In the genomic region with DNA sequence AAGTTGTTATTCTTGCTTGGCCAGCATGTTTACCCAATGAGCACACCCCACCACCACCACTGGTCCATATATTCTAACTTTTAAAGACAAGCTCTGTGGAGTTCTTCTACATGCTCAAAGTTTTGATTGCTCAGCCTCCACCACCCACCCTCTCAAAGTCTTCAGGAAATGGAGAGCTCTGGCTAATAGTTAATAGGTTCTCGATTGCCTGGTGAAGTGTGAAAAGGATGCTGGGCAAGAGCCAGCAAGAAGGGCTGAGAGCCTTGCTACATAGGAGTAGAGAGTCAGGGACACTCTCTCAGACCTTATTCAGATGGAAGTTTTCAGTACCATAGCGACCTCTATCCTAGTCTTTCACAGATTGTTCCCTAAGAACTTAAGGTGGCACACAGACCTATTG, we compare ENCODE assay signal across 23 mouse cellular contexts.
DNase-seq lines count a peak whose midpoint lies in the region; ATAC-seq and TF ChIP-seq lines count a peak whose summit lies in the region.
"Had no signal": no experiment of that assay in that cellular context is flagged by ENCODE, and none has a peak within 500 bp of the region (broad histone marks: within the 10 kb centered on the region; RNA-seq: fewer than 3 reads in every experiment).

No protein-coding gene starts in this region.

- peak; percentile 69 for DNase-seq in kidney, adult 2 months
- DNase-seq in lung, postnatal 0 days (ENCODE audit: low spot score), result peak; percentile 46
- no peak for DNase-seq in lung, adult 2 months
- DNase-seq in kidney, postnatal 36 days, result peak; percentile 47 to 50
- no peak for DNase-seq in embryo, embryonic 10.5 days (ENCODE audit: low spot score)
- DNase-seq: adrenal gland, postnatal 10 days; adrenal gland, postnatal 36 days; cerebellum, adult 18-20 months; cerebellum, adult 9-10 months; cerebellum, postnatal 14 days; forebrain, postnatal 0 days; gastrocnemius, adult 2 months; gastrocnemius, postnatal 14 days; heart, adult 11 months had no signal

- WGBS in kidney, adult 2 months, result 21% methylated on average over 2 of the region's 2 CpGs
- WGBS in kidney, embryonic 15.5 days, result 62% methylated on average over 2 of the region's 2 CpGs
- 18% methylated on average over 2 of the region's 2 CpGs for WGBS in lung, postnatal 0 days
- 41% methylated on average over 2 of the region's 2 CpGs for WGBS in lung, adult 2 months
- 55% methylated on average over 2 of the region's 2 CpGs for WGBS in kidney, embryonic 16.5 days

- no peak for TF ChIP-seq EP300 in lung, postnatal 0 days (IDR thresholded peaks at IDR 0.05)

- no peaks in the 10 kb centered on the region for H3K36me3 ChIP-seq in kidney, adult 2 months (ENCODE audit: control insufficient read depth, insufficient read depth, low read length)
- H3K36me3 ChIP-seq in kidney, embryonic 15.5 days, result no peaks in the 10 kb centered on the region
- H3K36me3 ChIP-seq in lung, postnatal 0 days (ENCODE audit: insufficient read depth, low read length), result no peaks in the 10 kb centered on the region
- no peaks in the 10 kb centered on the region for H3K36me3 ChIP-seq in kidney, embryonic 16.5 days (ENCODE audit: insufficient read depth, low read length)
- H3K36me3 ChIP-seq: embryonic facial prominence, embryonic 12.5 days; embryonic facial prominence, embryonic 15.5 days; hindbrain, embryonic 12.5 days; hindbrain, embryonic 15.5 days had no signal

- no peak overlapping the region for H3K4me2 ChIP-seq in kidney, embryonic 15.5 days
- H3K4me2 ChIP-seq in lung, postnatal 0 days (replicated peaks; ENCODE audit: low read depth, low read length), result no peak overlapping the region
- no peak overlapping the region for H3K4me2 ChIP-seq in kidney, embryonic 16.5 days (replicated peaks; ENCODE audit: low read depth, low read length)
- H3K4me2 ChIP-seq: embryonic facial prominence, embryonic 12.5 days; embryonic facial prominence, embryonic 15.5 days; heart, embryonic 11.5 days; hindbrain, embryonic 12.5 days; hindbrain, embryonic 15.5 days had no signal

- TF ChIP-seq POLR2A in kidney, adult 2 months (IDR thresholded peaks at IDR 0.05; ENCODE audit: low read depth, low read length), result no peak
- TF ChIP-seq POLR2A in lung, adult 2 months (IDR thresholded peaks at IDR 0.05; ENCODE audit: borderline replicate concordance, extremely low read depth, low read depth, low read length), result no peak

- H3K4me1 ChIP-seq in kidney, adult 2 months (ENCODE audit: control insufficient read depth, insufficient read depth, low read length), result peaks cover 6% of the 10 kb centered on the region
- H3K4me1 ChIP-seq in kidney, embryonic 15.5 days, result peaks cover 14% of the 10 kb centered on the region
- H3K4me1 ChIP-seq in lung, postnatal 0 days (ENCODE audit: insufficient read depth, low read depth, low read length), result no peaks in the 10 kb centered on the region
- H3K4me1 ChIP-seq in lung, adult 2 months (ENCODE audit: control insufficient read depth, insufficient read depth, low read length), result no peaks in the 10 kb centered on the region
- peaks cover 8% of the 10 kb centered on the region for H3K4me1 ChIP-seq in kidney, embryonic 16.5 days (ENCODE audit: insufficient read depth, low read length)
- H3K4me1 ChIP-seq: embryonic facial prominence, embryonic 12.5 days; embryonic facial prominence, embryonic 15.5 days; hindbrain, embryonic 12.5 days had no signal

- no peak overlapping the region for H3K4me3 ChIP-seq in kidney, adult 2 months (ENCODE audit: insufficient read depth, low read depth, low read length)
- no peak overlapping the region for H3K4me3 ChIP-seq in kidney, embryonic 15.5 days (replicated peaks)
- no peak overlapping the region for H3K4me3 ChIP-seq in lung, postnatal 0 days (ENCODE audit: low read depth, low read length)
- no peak overlapping the region for H3K4me3 ChIP-seq in lung, adult 2 months (replicated peaks; ENCODE audit: extremely low read depth, low read depth, low read length)
- no peak overlapping the region for H3K4me3 ChIP-seq in kidney, embryonic 16.5 days (ENCODE audit: low read length)
- H3K4me3 ChIP-seq: embryonic facial prominence, embryonic 12.5 days; embryonic facial prominence, embryonic 15.5 days; gastrocnemius, adult 2 months; hindbrain, embryonic 12.5 days; hindbrain, embryonic 15.5 days had no signal

- no peak for ATAC-seq in kidney, embryonic 15.5 days (replicated peaks; ENCODE audit: low FRiP score)
- ATAC-seq in lung, postnatal 0 days, result peak; percentile 39
- peak; percentile 36; the same call in 1 of the 2 replicates for ATAC-seq in kidney, embryonic 16.5 days (ENCODE audit: low FRiP score, low TSS enrichment)
- ATAC-seq: CD4-positive, CD25-positive, alpha-beta regulatory T cell, adult 4 months; forebrain, embryonic 14.5 days; forebrain, postnatal 0 days had no signal

- no peak overlapping the region for H3K9ac ChIP-seq in kidney, embryonic 15.5 days
- H3K9ac ChIP-seq in lung, postnatal 0 days (replicated peaks; ENCODE audit: low read depth), result no peak overlapping the region
- H3K9ac ChIP-seq in kidney, embryonic 16.5 days (replicated peaks; ENCODE audit: low read length), result no peak overlapping the region
- H3K9ac ChIP-seq: embryonic facial prominence, embryonic 12.5 days; embryonic facial prominence, embryonic 15.5 days; forebrain, postnatal 0 days; hindbrain, embryonic 12.5 days; hindbrain, embryonic 15.5 days had no signal

- H3K9me3 ChIP-seq in kidney, embryonic 15.5 days (replicated peaks), result no peaks in the 10 kb centered on the region
- no peaks in the 10 kb centered on the region for H3K9me3 ChIP-seq in lung, postnatal 0 days (ENCODE audit: low read length)
- no peaks in the 10 kb centered on the region for H3K9me3 ChIP-seq in kidney, embryonic 16.5 days (ENCODE audit: low read length)
- H3K9me3 ChIP-seq: embryonic facial prominence, embryonic 12.5 days; embryonic facial prominence, embryonic 15.5 days; hindbrain, embryonic 12.5 days; hindbrain, embryonic 15.5 days had no signal

- no peak overlapping the region for H3K27ac ChIP-seq in kidney, adult 2 months (ENCODE audit: insufficient read depth, low read depth, low read length)
- H3K27ac ChIP-seq in kidney, embryonic 15.5 days, result no peak overlapping the region
- no peak overlapping the region for H3K27ac ChIP-seq in lung, postnatal 0 days (ENCODE audit: low read length)
- no peak overlapping the region for H3K27ac ChIP-seq in kidney, embryonic 16.5 days (ENCODE audit: low read length)
- H3K27ac ChIP-seq: embryonic facial prominence, embryonic 12.5 days; embryonic facial prominence, embryonic 15.5 days; gastrocnemius, adult 2 months; hindbrain, embryonic 12.5 days; hindbrain, embryonic 15.5 days had no signal

- TF ChIP-seq CTCF in kidney, adult 2 months (conservative IDR thresholded peaks at IDR 0.05; ENCODE audit: insufficient read depth, insufficient read length, low read depth, low read length), result no peak
- no peak for TF ChIP-seq CTCF in lung, postnatal 0 days (IDR thresholded peaks at IDR 0.05)
- TF ChIP-seq CTCF in lung, adult 2 months (IDR thresholded peaks at IDR 0.05; ENCODE audit: insufficient read depth, low read length), result no peak

- no peaks in the 10 kb centered on the region for H3K27me3 ChIP-seq in kidney, adult 2 months (replicated peaks; ENCODE audit: control insufficient read depth, insufficient read depth, low read length)
- H3K27me3 ChIP-seq in kidney, embryonic 15.5 days, result 0 out of 2 replicates have a peak, but pooled peaks cover 4% of the 10 kb centered on the region
- H3K27me3 ChIP-seq in lung, postnatal 0 days (replicated peaks; ENCODE audit: insufficient read depth, low read length), result no peaks in the 10 kb centered on the region
- no peaks in the 10 kb centered on the region for H3K27me3 ChIP-seq in kidney, embryonic 16.5 days (ENCODE audit: insufficient read depth, low read length)
- H3K27me3 ChIP-seq: embryonic facial prominence, embryonic 12.5 days; embryonic facial prominence, embryonic 15.5 days; hindbrain, embryonic 12.5 days; hindbrain, embryonic 15.5 days had no signal

Comparison
In these comparisons a context has a peak if more than half of its experiments do, and no peak if none do; other contexts are left out.
1. DNase-seq: peak in kidney, adult 2 months (single experiment), lung, postnatal 0 days (single experiment) and kidney, postnatal 36 days (2 of 2); none in lung, adult 2 months (single experiment) and embryo, embryonic 10.5 days (single experiment).